ENCODE assay signal across 19 mouse cellular contexts in the genomic region with DNA sequence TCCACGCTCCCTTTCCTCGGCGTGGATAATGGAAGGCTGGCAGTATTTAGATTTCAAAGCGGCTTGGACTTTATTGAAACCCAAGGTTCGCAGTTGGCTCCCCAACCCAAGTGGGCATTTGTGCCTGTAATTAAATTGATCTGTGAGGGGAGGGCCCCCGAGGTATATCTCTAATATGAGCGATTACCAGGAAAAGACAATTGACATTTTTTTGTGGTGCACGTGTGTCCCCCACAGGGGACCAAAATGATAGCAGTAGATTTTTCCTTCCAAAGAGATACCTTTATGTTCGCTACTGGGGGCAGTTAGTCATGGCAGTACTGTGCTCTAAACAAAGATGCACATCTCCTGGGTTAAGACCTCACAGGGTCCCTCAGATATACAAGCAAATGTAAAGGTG.
DNase-seq lines count a peak whose midpoint lies in the region; ATAC-seq and TF ChIP-seq lines count a peak whose summit lies in the region.
"Had no signal": no experiment of that assay in that cellular context is flagged by ENCODE, and none has a peak within 500 bp of the region (broad histone marks: within the 10 kb centered on the region; RNA-seq: fewer than 3 reads in every experiment).

No protein-coding gene starts in this region.

- peak; percentile 37 for TF ChIP-seq CTCF in midbrain, postnatal 0 days (IDR thresholded peaks at IDR 0.05)

- peak overlapping the region; percentile 21 for H3K4me2 ChIP-seq in hindbrain, embryonic 13.5 days
- H3K4me2 ChIP-seq in hindbrain, embryonic 11.5 days (replicated peaks; ENCODE audit: low read depth, low read length): no peak overlapping the region
- H3K4me2 ChIP-seq in midbrain, embryonic 11.5 days: no peak overlapping the region
- peak overlapping the region; percentile 26 for H3K4me2 ChIP-seq in midbrain, embryonic 13.5 days (replicated peaks)
- peak overlapping the region; percentile 15; the same call in 1 of the 2 replicates for H3K4me2 ChIP-seq in midbrain, postnatal 0 days (ENCODE audit: low read depth, low read length, poor library complexity, severe bottlenecking)
- H3K4me2 ChIP-seq: embryonic facial prominence, embryonic 13.5 days; forebrain, embryonic 12.5 days; heart, embryonic 13.5 days had no signal

- H3K4me1 ChIP-seq in hindbrain, embryonic 13.5 days (replicated peaks): peaks cover 19% of the 10 kb centered on the region
- no peaks in the 10 kb centered on the region for H3K4me1 ChIP-seq in hindbrain, embryonic 11.5 days (replicated peaks; ENCODE audit: control insufficient read depth, insufficient read depth, low read length)
- no peaks in the 10 kb centered on the region for H3K4me1 ChIP-seq in midbrain, embryonic 11.5 days (ENCODE audit: control insufficient read depth, insufficient read depth, low read length)
- peaks cover 20% of the 10 kb centered on the region for H3K4me1 ChIP-seq in midbrain, embryonic 10.5 days
- peaks cover 13% of the 10 kb centered on the region for H3K4me1 ChIP-seq in midbrain, embryonic 13.5 days (replicated peaks)
- H3K4me1 ChIP-seq in midbrain, postnatal 0 days (ENCODE audit: insufficient read depth, low read length): no peaks in the 10 kb centered on the region

- peaks cover 3% of the 10 kb centered on the region for H3K9me3 ChIP-seq in hindbrain, embryonic 13.5 days
- no peaks in the 10 kb centered on the region for H3K9me3 ChIP-seq in hindbrain, embryonic 11.5 days (ENCODE audit: control insufficient read depth, low read length)
- no peaks in the 10 kb centered on the region for H3K9me3 ChIP-seq in midbrain, embryonic 11.5 days (ENCODE audit: control insufficient read depth, low read length)
- peaks cover 4% of the 10 kb centered on the region; the same call in 1 of the 2 replicates for H3K9me3 ChIP-seq in midbrain, embryonic 10.5 days (replicated peaks)
- H3K9me3 ChIP-seq in midbrain, embryonic 13.5 days: no peaks in the 10 kb centered on the region
- H3K9me3 ChIP-seq in midbrain, postnatal 0 days (ENCODE audit: low read length): no peaks in the 10 kb centered on the region

- H3K27me3 ChIP-seq in hindbrain, embryonic 13.5 days: no peaks in the 10 kb centered on the region
- no peaks in the 10 kb centered on the region for H3K27me3 ChIP-seq in hindbrain, embryonic 11.5 days (ENCODE audit: control insufficient read depth, insufficient read depth, low read length)
- H3K27me3 ChIP-seq in midbrain, embryonic 11.5 days (ENCODE audit: control insufficient read depth, insufficient read depth, low read length): no peaks in the 10 kb centered on the region
- H3K27me3 ChIP-seq in midbrain, embryonic 10.5 days (ENCODE audit: low read depth, poor library complexity, severe bottlenecking): no peaks in the 10 kb centered on the region
- H3K27me3 ChIP-seq in midbrain, embryonic 13.5 days: no peaks in the 10 kb centered on the region
- H3K27me3 ChIP-seq in midbrain, postnatal 0 days (ENCODE audit: insufficient read depth, low read length): no peaks in the 10 kb centered on the region
- H3K27me3 ChIP-seq: embryonic facial prominence, embryonic 13.5 days; forebrain, embryonic 12.5 days; heart, embryonic 13.5 days had no signal

- no peak overlapping the region for H3K9ac ChIP-seq in hindbrain, embryonic 13.5 days
- no peak overlapping the region for H3K9ac ChIP-seq in hindbrain, embryonic 11.5 days (ENCODE audit: low read depth, low read length)
- H3K9ac ChIP-seq in midbrain, embryonic 11.5 days (ENCODE audit: low read length): no peak overlapping the region
- no peak overlapping the region for H3K9ac ChIP-seq in midbrain, embryonic 13.5 days (replicated peaks)
- no peak overlapping the region for H3K9ac ChIP-seq in midbrain, postnatal 0 days (replicated peaks; ENCODE audit: low read length, poor library complexity, severe bottlenecking)
- H3K9ac ChIP-seq: embryonic facial prominence, embryonic 13.5 days; forebrain, embryonic 12.5 days; heart, embryonic 13.5 days had no signal

- 59% methylated on average over 9 of the region's 9 CpGs for WGBS in hindbrain, embryonic 13.5 days
- 86% methylated on average over 9 of the region's 9 CpGs for WGBS in hindbrain, embryonic 11.5 days
- WGBS in midbrain, embryonic 11.5 days: 70% methylated on average over 9 of the region's 9 CpGs
- WGBS in midbrain, embryonic 10.5 days: 85% methylated on average over 9 of the region's 9 CpGs
- 48% methylated on average over 9 of the region's 9 CpGs for WGBS in midbrain, embryonic 13.5 days
- WGBS in midbrain, postnatal 0 days: 33% methylated on average over 9 of the region's 9 CpGs

- H3K4me3 ChIP-seq in hindbrain, embryonic 13.5 days: no peak overlapping the region
- H3K4me3 ChIP-seq in hindbrain, embryonic 11.5 days (ENCODE audit: low read depth, low read length): no peak overlapping the region
- H3K4me3 ChIP-seq in midbrain, embryonic 11.5 days (ENCODE audit: low read depth, low read length): no peak overlapping the region
- H3K4me3 ChIP-seq in midbrain, embryonic 10.5 days: no peak overlapping the region
- no peak overlapping the region for H3K4me3 ChIP-seq in midbrain, embryonic 13.5 days (replicated peaks)
- H3K4me3 ChIP-seq in midbrain, postnatal 0 days (ENCODE audit: low read depth, low read length): peak overlapping the region; percentile 13; the same call in 1 of the 2 replicates
- H3K4me3 ChIP-seq: embryonic facial prominence, embryonic 13.5 days; forebrain, embryonic 12.5 days; gastrocnemius, adult 2 months; heart, embryonic 13.5 days had no signal

- no peaks in the 10 kb centered on the region for H3K36me3 ChIP-seq in hindbrain, embryonic 13.5 days
- no peaks in the 10 kb centered on the region for H3K36me3 ChIP-seq in hindbrain, embryonic 11.5 days (ENCODE audit: control insufficient read depth, insufficient read depth, low read length)
- H3K36me3 ChIP-seq in midbrain, embryonic 11.5 days (ENCODE audit: control insufficient read depth, insufficient read depth, low read length): no peaks in the 10 kb centered on the region
- no peaks in the 10 kb centered on the region for H3K36me3 ChIP-seq in midbrain, embryonic 10.5 days
- H3K36me3 ChIP-seq in midbrain, embryonic 13.5 days: no peaks in the 10 kb centered on the region
- no peaks in the 10 kb centered on the region for H3K36me3 ChIP-seq in midbrain, postnatal 0 days (ENCODE audit: insufficient read depth, low read length)
- H3K36me3 ChIP-seq: embryonic facial prominence, embryonic 13.5 days; forebrain, embryonic 12.5 days; heart, embryonic 13.5 days had no signal

- no peak for DNase-seq in hindbrain, embryonic 11.5 days (ENCODE audit: low spot score)
- DNase-seq in midbrain, embryonic 11.5 days (ENCODE audit: low spot score, missing footprints): no peak
- DNase-seq in midbrain, embryonic 10.5 days (ENCODE audit: low spot score): no peak
- peak; percentile 26 for DNase-seq in midbrain, postnatal 0 days (ENCODE audit: low spot score)
- no peak for DNase-seq in ovary, postnatal 36 days (ENCODE audit: low spot score)
- no peak for DNase-seq in heart, adult 11 months
- DNase-seq: adrenal gland, postnatal 14 days; cerebellum, adult 18-20 months; cerebellum, adult 9-11 months; cerebellum, postnatal 36 days; gastrocnemius, adult 2 months; gastrocnemius, postnatal 25 days; heart, postnatal 4 days had no signal

- H3K27ac ChIP-seq in hindbrain, embryonic 13.5 days: peak overlapping the region; percentile 31; the same call in 1 of the 2 replicates
- H3K27ac ChIP-seq in hindbrain, embryonic 11.5 days (ENCODE audit: low read depth, low read length): no peak overlapping the region
- H3K27ac ChIP-seq in midbrain, embryonic 11.5 days (ENCODE audit: low read depth, low read length): no peak overlapping the region
- H3K27ac ChIP-seq in midbrain, embryonic 10.5 days (replicated peaks): no peak overlapping the region
- H3K27ac ChIP-seq in midbrain, embryonic 13.5 days: no peak overlapping the region
- no peak overlapping the region for H3K27ac ChIP-seq in midbrain, postnatal 0 days (ENCODE audit: low read depth, low read length)
- H3K27ac ChIP-seq: embryonic facial prominence, embryonic 13.5 days; forebrain, embryonic 12.5 days; gastrocnemius, adult 2 months; heart, embryonic 13.5 days had no signal

- no peak for ATAC-seq in hindbrain, embryonic 13.5 days (ENCODE audit: low FRiP score)
- ATAC-seq in hindbrain, embryonic 11.5 days (ENCODE audit: low FRiP score): no peak
- ATAC-seq in midbrain, embryonic 11.5 days (ENCODE audit: low FRiP score): 0 out of 2 replicates have a peak, but pooled peaks have one; percentile 25
- no peak for ATAC-seq in midbrain, embryonic 13.5 days
- ATAC-seq in midbrain, postnatal 0 days (ENCODE audit: low FRiP score): 0 out of 2 replicates have a peak, but pooled peaks have one; percentile 11
- ATAC-seq: inflammation-experienced regulatory T-cells, adult 6 months had no signal

Comparison
In these comparisons a context has a peak if more than half of its experiments do, and no peak if none do; other contexts are left out.
1. ATAC-seq: peak in midbrain, embryonic 11.5 days (single experiment) and midbrain, postnatal 0 days (single experiment); none in hindbrain, embryonic 13.5 days (single experiment), hindbrain, embryonic 11.5 days (single experiment) and midbrain, embryonic 13.5 days (single experiment).
2. H3K4me2 ChIP-seq: peak in hindbrain, embryonic 13.5 days (single experiment), midbrain, embryonic 13.5 days (single experiment) and midbrain, postnatal 0 days (single experiment); none in hindbrain, embryonic 11.5 days (single experiment) and midbrain, embryonic 11.5 days (single experiment).